Mouse (Mus musculus) urinary bladder, postnatal 0 days (tissue): ENCODE measurements around the gene Lgals12. TPM values are rescaled to one million over a fixed set of nuclear protein-coding genes. Genes with fewer than 3 reads are reported as not detected.

Experiments used
- polyA plus RNA-seq: library from polyadenylated mRNA; unstranded; fragments of >200 nt; fragmentation: Nextera tagmentation; extraction: Ambion mirVana; gene quantifications from 2 replicates; pipeline ENCODE4 v1.2.1, GENCODE M21; 2015

The Lgals12 gene
- polyA plus RNA-seq: 0.21 and 0.33 TPM in 2 replicates

GRCm38 (mm10) chr19:7606801-7607689 lies at the start of gene Lgals12:
Lgals12 (minus strand) TSS chr19:7607193.

GRCm38 (mm10) chr19:7611942-7612757 lies 5.2 kb upstream of the Lgals12 start, which contains the start of gene Hrasls5:
Hrasls5 (plus strand) TSS chr19:7612541.

DNA sequence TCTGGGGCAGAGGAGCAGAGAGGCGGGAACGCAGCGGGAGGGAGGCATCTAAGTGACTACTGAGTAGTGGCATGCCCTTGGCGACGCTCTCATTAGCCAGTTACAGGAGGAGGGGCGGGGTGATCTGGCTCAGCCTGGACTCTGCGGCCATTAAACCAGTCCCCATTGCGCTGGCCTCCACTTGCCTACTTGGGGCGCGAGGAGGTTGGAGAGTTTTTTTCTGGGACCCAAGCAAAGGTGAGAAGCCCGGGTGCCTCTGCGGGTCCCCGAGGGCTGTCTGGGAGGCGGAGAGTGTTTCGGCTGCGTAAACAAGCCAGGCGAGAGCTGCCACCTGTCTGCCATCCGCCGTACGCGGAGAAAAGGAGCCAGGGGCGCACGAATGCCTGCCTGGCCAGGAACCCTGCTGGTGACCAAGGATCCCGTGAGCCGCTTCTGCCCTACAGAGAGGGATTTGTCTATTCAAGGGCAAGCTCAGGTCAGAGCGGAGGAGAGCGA lies 49.6 kb downstream of the Lgals12 start, which contains the start of gene Pla2g16:
Gene Pla2g16 (plus strand): TSS at position 132 of the 495 bp plus-strand sequence.

Other genes with a start within 250 kb of the Lgals12 start
- 16.6 and 19.6 TPM in 2 replicates for gene Spindoc, start 224.2 kb downstream of the Lgals12 start, polyA plus RNA-seq
- 2.1 TPM in 2 replicates for gene 2700081O15Rik, start 189.6 kb downstream of the Lgals12 start, polyA plus RNA-seq
- 103 and 107 TPM in 2 replicates for gene Rtn3, start 123.9 kb downstream of the Lgals12 start, polyA plus RNA-seq
- 25.3 and 27.3 TPM in 2 replicates for gene Atl3, start 113.2 kb downstream of the Lgals12 start, polyA plus RNA-seq
- gene Pla2g16, start 49.7 kb downstream of the Lgals12 start, polyA plus RNA-seq: 12.4 and 13.4 TPM in 2 replicates
- gene Hrasls5, start 5.3 kb upstream of the Lgals12 start, polyA plus RNA-seq: not detected in 2 replicates
- not detected in 2 replicates for gene Slc22a19, start 104.1 kb upstream of the Lgals12 start, polyA plus RNA-seq
- not detected in 2 replicates for gene Slc22a26, start 195.5 kb upstream of the Lgals12 start, polyA plus RNA-seq